Mouse (Mus musculus): ENCODE results near the gene Gm10322.
A peak's percentile ranks its signal among the peaks of the same experiment; 100 is the strongest.

Gene Gm10322

DNA sequence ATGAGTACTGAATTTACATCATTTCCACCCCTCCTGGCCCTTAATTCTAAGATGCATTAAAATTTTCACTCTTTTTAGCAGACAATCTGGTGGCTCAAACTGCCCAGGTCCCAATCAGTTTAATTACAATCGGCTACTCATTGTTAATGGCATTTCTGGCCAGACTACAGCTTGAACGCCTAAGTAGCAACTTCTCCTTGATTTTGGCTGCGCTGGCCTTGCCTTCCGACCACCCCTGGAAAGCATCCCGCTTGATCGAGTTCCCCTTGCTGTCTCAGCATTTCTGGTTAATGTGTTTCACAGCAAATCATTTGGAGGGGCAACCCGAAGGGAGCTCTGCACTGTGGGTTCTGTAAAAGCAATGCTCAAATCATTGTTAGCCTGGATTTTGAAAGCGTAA, 13.8 kb upstream of the Gm10322 start:
- no peak for DNase-seq (ENCODE audit: low read depth, low spot score)

DNA sequence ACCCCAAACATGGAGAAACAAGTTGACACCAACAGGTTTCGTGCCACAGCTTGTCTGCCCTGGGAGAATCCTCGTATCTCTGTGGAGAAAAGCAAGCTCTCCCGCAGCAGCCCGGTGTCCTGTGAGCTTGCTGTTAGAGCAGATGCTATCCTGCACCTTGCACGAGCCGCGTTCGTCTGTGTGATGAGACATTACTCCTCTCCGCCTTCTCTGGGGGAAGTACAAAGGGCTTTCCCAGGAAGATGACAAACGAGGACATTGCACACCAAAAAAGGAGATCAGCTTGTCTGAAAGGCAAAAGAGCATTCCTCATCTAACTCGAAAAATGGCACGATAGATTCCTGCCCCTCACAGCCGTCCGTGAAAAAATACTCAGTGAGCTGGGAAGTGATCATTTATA, 13.0 kb upstream of the Gm10322 start:
- DNase-seq (ENCODE audit: low read depth, low spot score) = no peak

DNA sequence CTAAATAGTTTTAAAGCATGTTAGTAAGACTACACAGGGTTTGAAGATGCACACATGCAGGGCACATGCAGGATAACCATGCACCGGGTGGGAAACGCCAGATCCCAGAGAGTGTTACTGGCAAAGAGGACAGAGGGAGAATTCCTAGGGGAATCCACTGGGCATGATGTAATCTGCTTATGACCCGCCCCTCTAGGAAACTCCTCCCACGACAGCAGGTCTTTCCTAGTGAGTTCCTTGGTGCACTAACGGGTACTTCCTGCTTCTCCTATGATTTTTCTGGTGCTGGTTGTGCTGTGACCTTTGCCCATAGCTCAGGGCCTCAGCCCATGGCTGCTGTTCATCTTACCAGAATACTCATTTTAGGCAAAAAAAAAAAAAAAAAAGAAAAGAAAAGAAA, 12.0 kb upstream of the Gm10322 start:
- DNase-seq (ENCODE audit: low read depth, low spot score) = no peak

DNA sequence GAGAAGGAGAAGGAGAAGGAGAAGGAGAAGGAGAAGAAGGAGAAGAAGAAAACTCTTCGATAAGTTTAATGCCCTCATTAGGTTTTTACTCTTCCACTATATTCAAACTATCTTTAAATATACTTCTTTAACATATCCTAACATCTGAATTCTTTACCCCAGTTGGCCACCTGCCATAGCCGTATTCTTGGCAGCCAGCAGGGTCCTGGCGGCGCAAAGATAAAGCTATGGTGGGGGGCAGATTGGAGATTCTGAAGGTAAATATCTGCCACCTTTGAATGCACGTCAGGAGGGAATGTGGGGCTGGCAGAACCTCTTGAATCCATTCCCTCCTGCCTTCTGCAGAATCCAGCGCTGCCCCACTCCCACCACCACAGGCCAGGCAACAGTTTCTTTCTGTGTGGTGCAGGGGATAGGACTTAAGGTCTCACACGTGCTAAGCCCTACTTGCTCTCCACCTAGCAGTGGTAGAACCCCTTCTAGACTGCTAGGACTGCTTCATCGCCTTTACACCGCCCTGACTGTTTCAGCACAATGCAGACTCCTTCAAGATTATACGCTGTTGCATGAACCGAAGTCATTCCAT, 10.9 kb upstream of the Gm10322 start:
- DNase-seq (ENCODE audit: low read depth, low spot score) = no peak

DNA sequence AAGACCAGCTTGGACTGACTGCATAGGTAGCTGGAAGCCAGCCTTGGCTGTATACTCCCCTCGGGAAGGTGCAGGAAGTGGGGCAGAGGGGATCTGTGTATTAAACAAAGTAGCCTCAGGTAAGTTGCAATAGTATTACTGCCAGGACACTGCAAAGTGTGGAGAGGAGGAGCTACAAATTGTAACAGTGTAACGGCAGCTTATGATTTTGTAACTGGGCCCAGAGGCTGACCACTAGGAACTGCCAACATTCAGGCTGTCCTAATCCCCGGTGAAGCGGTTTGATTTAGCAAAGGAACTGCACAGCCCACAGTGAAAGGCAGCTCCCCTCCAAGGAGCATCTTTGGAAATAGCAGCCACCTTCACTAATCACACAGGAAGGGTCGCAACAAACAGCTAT, 2.6 kb upstream of the Gm10322 start:
- DNase-seq (ENCODE audit: low read depth, low spot score) = no peak

DNA sequence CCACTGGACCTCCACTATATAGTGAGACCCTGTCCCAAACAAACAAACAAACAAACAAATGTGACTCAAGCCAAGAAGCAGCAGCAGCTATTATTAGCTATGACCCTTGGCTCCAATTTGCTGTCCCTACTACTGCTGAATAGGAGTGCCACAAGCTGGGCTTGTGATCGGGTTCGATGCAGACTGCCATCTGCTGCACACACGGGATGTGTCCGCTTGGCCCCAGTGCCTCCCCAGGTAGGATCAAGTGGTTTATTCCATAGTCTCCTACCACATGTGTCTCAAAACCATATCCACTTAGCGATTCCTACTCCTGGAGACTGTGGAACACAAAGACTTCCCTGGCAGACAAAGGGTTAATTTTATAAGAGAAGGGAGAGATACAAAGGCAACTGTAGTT, 1.7 kb upstream of the Gm10322 start:
- no peak for DNase-seq (ENCODE audit: low read depth, low spot score)

DNA sequence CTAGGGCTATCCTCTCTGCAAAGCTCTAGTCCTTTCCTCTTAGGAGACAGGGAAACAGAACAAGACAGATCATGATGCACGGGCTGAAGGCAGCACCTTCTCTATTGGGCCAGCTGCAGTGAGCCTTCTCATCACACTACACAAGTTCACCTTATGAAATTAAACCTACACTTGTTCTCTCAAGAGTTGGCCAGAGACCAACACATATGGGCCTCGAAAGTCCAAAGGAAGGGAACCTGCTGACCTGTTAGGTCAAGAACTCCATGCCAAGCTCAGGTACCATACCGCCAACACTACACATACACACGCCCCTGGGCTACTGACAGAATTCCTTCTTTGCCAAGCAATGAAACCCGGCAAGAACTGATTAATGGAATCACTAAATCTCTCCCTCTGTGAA, 452 bp upstream of the Gm10322 start:
- no peak for DNase-seq (ENCODE audit: low read depth, low spot score)

DNA sequence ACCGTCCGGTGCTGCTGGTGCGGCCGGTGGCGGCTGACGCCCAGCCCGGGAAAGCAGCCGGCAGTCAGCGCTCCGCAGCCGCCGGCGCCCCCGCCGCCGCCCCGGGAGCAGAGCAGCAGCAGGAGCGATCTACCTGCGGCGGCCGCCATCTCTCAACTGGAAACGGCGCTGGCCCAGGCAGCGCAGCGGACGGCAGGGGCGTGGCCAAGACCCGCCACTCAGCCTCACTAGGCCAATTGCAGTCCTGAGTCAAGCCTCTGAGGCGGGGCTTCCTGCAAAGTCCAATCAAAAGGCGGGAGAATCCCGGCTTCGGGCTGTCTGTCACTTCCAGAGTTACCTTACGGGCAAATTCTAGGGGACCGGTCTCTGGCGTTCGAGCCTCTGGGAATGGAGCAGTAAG, 659 bp downstream of the Gm10322 start, which contains the start of gene Mcu:
Gene Mcu, minus strand, starts transcription at position 171 of the 400 bp plus-strand sequence.
- DNase-seq (ENCODE audit: low read depth, low spot score) = peak; percentile 83

DNA sequence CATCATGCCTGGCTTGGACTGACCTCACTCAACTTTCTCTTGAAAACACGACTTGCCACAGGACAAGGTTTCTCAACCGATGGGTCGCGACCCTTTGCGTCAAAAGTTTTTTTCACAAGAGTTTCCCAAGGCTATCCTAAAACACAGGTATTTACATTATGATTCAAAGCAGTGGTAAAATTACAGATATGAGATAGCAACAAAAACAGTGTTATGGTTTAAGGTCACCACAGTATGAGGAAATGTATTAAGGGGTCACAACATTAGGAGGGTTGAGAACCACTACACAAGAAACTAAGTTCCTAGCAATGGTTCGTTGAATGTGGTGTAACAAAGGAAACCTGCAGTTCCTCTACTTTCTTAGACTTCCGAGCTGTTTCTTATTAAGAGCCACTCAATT, 1.9 kb downstream of the Gm10322 start:
- no peak for DNase-seq (ENCODE audit: low read depth, low spot score)

DNA sequence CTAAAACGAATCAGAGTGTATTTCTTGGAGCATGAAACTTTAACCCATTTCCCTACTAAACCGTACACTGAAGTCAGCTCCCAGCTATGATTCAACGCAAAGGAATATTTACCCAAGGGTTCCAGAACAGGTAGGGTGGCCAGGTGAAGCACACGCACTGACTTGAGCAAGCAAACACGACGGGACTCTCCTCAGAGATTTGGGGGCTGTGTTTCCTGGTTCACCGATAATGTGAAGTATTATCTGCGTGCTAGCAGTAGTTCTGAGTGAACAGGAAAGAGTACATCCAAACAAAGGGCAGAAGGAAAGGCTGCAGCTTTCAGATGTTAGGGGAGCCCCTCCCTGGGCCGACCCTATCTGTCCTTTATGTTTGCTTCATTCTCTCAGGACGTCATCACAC, 5.5 kb downstream of the Gm10322 start:
- DNase-seq (ENCODE audit: low read depth, low spot score) = no peak

DNA sequence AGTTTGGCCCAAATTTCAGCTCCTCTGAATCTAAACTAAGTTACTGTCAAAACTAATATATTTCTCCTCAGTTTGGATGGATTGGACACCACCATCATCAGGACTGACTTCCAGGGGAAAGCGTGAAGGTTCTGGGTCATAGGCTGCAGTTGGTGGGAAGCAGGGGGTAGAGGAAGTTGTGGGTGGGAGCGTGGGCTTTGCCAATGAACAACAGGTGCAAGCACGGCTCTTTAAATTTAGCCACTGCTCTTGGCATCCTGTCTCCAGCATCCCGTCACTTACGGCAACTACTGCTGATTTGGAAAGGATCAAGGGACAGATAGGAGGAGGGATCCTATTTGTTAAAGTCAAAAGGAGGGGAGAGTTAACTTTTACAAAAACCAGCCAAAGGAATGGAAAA, 7.6 kb downstream of the Gm10322 start:
- DNase-seq (ENCODE audit: low read depth, low spot score) = no peak

DNA sequence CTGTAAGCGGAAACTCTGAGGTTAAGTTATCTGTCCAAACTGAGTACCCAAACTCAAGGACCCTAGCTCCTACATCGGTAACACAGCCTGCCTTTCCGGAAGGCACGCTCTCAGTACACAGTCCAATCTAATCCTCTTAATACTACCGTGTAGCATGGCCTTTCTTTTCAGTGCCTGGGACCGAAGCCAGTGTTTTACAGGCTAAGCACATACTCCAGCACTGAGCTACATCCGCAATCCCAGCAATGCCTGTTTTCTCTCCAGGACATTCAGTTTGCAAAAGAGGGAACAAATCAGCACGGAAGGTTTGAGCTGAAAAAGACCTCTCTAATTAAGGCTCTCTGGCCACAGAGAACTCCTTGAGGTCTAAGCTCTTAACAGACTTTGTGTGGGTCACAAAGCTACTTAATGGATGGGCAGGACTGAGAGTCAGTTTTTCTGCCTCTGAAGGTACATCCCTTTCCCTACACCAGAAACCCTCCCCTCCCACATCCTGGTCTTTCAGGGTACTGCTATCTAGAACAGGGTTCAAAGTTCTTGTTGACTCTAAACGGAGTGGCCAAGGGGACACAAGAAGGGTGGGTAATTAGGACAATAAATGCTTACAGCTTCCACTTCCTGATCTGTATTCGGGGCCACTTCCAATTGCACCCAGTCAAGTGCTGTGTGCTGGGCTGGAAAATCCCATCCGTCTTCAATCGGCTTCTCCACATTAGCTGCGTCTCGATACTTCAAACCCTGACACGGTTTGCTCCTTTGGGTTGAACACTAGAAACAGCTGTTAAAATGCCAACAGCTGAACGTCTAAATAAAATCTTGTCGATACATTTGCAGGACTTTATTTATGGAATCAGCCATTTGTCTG, 13.0 kb downstream of the Gm10322 start:
- no peak for DNase-seq (ENCODE audit: low read depth, low spot score)

DNA sequence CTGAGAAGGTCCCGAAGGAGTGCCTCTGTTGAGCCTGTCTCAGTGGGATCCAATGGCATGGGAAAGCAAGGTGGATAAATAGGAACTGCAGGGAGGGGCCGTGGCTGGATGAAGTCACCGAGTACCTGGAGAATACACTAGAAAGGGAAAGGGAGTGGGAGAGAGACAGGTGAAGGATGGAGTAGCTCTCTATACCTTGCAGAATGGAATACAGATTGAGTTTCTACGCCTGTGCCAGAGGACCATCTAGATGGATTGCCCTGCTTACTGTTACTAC, 13.6 kb downstream of the Gm10322 start:
- DNase-seq (ENCODE audit: low read depth, low spot score) = no peak

DNA sequence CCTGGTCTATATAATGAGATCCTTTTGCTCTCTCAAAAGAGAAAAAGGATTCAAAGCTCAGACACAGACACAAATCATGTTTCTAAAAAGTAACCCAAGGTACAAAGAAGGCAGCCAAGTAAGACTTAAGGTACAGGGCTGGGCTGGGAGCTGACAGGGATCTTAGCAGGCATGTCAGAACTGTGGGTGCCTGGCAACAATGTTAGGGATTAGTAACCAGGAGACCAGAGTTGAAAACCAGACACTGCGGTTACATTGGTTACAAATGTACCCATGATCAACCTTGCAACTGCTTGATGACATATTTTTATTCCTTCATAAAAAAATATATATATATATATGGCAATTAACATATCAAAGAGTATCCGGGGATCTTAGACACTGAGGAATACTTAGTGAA, 20.2 kb downstream of the Gm10322 start:
- no peak for DNase-seq (ENCODE audit: low read depth, low spot score)

DNA sequence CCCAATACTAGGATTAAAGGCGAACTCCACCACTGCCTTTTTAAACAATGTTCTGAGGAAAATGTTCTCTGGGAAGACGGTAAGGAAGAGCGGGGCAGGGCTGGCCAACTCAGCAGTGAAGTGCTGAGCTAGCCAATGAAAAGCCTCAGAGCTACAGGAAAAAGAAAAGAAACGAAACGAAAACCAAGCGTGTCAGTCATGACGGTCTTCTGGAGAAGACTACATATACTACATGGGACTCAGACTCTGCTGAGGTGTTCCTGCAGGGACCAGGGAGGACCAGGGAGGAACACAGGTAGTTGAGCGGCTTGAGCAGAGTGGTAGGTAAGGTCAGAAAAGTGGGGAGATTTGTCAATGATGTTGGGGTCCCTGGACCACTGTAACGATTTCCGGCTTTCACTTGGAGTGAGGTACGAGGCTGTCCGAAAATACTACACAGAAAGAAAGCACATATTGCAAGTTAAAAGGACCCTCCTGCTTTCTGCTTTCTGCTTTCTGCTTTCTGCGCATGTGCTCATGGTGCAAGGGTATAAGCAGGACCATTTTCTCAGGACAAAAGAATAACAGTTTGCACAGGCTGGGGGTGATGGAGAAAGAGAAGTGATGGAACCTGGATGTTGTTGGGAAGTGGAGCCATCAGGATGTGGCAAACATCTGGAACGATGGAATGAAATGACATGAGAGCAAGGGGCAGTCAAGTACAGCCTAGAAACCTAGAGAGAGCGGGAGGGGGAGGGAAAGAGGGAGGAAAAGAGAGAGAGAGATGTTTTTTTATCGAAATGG, 21.1 kb downstream of the Gm10322 start:
- no peak for DNase-seq (ENCODE audit: low read depth, low spot score)

DNA sequence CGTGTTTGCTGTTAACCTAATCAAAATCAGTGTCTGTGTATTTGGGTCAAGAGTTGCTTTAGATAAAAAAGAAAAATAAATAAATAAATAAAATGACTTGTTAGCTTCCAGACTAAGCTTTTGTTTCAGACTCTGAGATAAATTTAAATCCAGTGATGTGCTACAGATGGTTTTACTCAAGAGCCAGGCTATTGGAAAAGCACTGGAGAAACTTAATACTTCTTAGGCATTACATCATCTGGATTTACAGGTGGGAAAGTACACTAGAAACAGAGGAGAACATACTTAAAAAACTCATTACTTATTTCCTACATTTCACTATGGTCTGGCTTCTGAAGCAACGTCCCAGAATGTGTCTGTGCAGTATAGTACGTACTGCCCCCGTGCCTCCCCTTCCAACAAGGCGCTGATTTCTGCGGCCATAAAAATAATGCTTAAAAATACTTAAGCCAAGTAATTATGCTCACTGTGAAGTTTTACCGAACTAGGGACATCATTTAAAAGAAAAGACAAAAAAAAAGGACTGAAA, 21.8 kb downstream of the Gm10322 start:
- no peak for DNase-seq (ENCODE audit: low read depth, low spot score)

DNA sequence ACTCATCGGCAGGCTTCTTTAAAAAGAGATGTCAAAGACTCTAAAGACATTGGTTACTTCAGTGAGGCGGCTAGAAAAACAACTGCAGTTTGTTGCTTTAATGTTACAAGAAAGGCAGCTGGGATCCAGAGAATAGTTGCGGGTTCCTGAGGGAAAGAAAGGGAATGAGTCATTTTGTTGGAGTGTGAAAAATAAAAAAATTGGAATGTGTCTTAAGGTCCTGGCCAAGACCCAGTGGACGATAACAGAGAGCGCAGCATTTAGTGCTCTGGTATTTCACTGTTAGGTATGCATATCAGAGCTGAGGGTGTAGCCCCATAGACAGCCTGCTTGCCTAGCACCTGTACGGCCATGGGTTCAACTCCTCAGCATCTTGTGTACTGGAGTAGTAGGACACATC, 22.7 kb downstream of the Gm10322 start:
- DNase-seq (ENCODE audit: low read depth, low spot score) = no peak

DNA sequence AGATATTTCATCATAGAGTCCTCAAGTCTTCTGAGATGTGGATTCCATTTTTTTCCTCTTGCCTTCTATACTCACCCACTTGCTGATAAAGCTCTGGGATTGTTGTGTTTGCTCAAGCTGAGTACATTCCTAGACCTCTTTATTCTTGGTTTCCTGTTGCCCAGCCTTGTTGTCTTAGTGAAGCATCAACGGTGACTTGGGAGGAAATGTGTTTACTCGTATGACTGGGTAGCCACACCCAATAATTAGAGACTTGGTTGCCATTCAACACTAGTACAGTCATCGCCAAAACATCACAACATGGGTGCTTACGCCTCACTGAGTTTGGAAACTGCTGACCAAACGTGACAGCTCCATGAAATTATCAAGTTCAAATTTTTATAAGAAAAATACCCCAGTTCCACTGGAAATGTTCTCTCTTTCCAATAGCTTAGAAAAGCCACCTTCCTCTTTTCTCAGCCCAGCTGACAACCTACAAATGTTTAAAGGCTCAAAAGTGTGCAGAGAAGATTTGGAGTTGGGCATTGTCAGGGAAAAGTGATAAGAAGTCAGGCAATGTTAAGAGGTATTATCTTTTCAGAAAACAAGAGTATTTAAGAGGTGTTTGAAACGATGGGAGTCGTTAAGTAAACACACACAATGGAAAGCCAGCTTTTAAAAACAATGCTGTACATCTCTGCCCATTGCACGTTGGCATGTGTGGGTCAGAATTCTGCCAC, 27.0 kb downstream of the Gm10322 start:
- no peak for DNase-seq (ENCODE audit: low read depth, low spot score)

DNA sequence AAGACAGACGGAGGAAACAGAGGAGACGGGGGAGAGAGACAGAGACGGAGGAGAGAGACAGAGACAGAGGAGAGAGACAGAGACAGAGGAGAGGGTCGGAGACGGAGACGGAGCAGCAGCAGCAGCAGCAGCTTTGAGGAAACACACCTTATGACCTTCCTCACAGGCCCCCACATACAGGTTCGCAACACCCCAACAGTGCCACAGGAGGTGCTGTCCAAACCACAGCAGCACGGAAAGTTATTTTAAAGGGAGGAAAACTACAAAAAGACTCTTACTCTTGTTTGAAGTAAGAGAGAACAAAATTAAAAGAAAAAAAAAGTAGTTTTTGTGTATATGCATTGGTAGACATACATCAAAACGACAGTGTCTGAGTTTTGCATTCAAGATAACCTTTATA, 27.8 kb downstream of the Gm10322 start:
- DNase-seq (ENCODE audit: low read depth, low spot score) = no peak

DNA sequence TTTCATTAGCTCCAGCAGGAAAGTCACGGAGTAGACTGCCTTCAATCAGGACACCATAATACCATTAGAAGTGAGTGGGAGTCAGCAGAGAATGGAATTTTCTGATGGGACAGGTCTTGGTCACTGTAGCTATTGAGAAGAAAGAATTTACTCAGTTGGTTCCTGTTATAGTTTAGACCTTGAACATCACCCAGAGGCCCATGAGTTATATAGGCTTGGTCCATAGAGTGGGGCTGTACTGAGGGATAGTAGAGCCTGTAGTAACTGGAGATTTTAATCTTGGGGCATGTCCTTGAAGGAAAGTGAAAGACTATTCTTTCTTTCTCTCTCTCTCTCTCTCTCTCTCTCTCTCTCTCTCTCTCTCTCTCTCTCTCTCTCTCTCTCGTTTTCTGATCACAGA, 28.8 kb downstream of the Gm10322 start:
- DNase-seq (ENCODE audit: low read depth, low spot score) = no peak

DNA sequence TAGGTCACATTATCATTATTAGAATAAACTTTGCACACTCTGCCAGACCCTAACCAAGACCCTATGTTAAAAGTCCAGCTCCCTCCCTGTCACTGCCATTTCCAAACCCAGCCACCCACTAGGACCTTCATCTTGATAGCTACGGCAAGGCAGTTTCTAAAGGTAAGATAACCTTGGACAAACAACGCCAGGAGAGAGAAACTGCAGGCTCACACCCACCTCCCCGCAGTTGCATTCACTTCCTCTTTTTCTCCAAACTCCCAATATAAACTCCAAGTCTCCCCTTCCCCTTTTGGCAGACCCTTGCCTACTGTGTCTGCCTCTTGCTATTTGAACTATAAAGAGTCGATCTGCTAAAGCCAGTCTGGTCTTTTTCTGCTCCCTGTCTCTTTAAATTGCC, 29.3 kb downstream of the Gm10322 start:
- DNase-seq (ENCODE audit: low read depth, low spot score) = no peak

DNA sequence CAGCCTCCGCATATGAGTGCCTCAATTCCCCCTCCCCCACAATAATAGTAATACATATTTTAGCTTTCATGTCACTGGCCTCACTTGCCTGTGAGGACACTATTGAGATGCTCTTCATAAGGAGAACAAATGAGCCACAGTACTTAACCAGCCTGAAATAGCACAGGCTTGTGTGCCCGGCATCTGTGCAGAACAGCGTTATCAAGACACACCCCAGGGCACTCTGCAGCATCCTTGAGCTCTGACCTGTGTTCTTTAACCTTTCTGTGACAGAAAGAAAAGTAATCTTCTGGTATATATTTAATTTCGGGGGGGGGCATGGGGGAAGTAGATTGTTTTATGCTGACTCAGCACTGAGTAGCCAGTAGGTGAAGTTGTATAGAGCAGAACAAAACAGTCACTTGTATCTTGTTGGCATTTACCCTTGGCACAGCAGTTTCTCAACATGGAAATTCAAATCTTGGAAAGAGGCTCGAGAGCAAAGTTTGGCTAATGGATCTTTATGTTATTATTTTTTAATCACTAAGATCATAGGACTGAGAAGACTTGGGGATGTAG, 31.0 kb downstream of the Gm10322 start:
- no peak for DNase-seq (ENCODE audit: low read depth, low spot score)
